Mouse (Mus musculus) CH12.LX (cell line): ENCODE data around the gene Mras. TPM values are rescaled to one million over a fixed set of nuclear protein-coding genes. Genes with fewer than 3 reads are reported as not detected.

Experiments
- DNase-seq: peaks from one replicate; pipeline ENCODE4 v3.0.0-alpha.2; 2013; ENCODE audit errors: extremely low read depth
- H3K27ac ChIP-seq: 2 replicates; pipeline ENCODE4 v1.5.1; 2012; ENCODE audit warnings: low read depth, mild to moderate bottlenecking, control low read depth, moderate library complexity; ENCODE audit not compliant: insufficient read depth
- H3K27me3 ChIP-seq: replicated peaks from 2 replicates; pipeline ENCODE3; 2012; ENCODE audit warnings: inconsistent platforms
- H3K36me3 ChIP-seq, 2 experiments: replicated peaks in 1 of 2; 2 replicates each; pipeline versions ENCODE3 to v1.6.1; 2012; ENCODE audit warnings: inconsistent platforms in 1 of 2, low read length in 1 of 2, mild to moderate bottlenecking in 1 of 2, mixed read lengths in 1 of 2, moderate library complexity in 1 of 2; ENCODE audit not compliant: control insufficient read depth in 1 of 2, insufficient read depth in 1 of 2
- H3K4me1 ChIP-seq, 2 experiments: 2 replicates each; pipeline ENCODE4 v1.6.1; 2012; ENCODE audit warnings: inconsistent platforms in 1 of 2, moderate library complexity in 1 of 2; ENCODE audit not compliant: insufficient read depth in 2 of 2, control insufficient read depth in 1 of 2
- H3K4me2 ChIP-seq: 2 replicates; pipeline ENCODE4 v1.6.1; 2012; ENCODE audit warnings: low read depth, mild to moderate bottlenecking, control low read depth; ENCODE audit not compliant: poor library complexity, insufficient read depth, severe bottlenecking
- H3K4me3 ChIP-seq, 3 experiments: fragments of 150-350 bp in 1 of 3; sonication (generic) in 1 of 3; replicated peaks in 1 of 3; 2 replicates each; pipeline versions ENCODE3 to v1.5.1; 2011 to 2012; ENCODE audit warnings: low read depth in 2 of 3, low read length in 2 of 3, mild to moderate bottlenecking in 2 of 3, moderate library complexity in 2 of 3, control low read depth in 1 of 3, improper control_type of control experiment in 1 of 3, inconsistent platforms in 1 of 3, mixed read lengths in 1 of 3; ENCODE audit not compliant: poor library complexity in 1 of 3
- H3K79me2 ChIP-seq: replicated peaks from 2 replicates; pipeline ENCODE4 v1.6.1; 2012; ENCODE audit warnings: mild to moderate bottlenecking, moderate library complexity; ENCODE audit not compliant: control insufficient read depth, poor library complexity, insufficient read depth, severe bottlenecking; ENCODE audit errors: extremely low read depth
- H3K9ac ChIP-seq: 2 replicates; pipeline ENCODE4 v1.6.1; 2012; ENCODE audit warnings: low read depth, mild to moderate bottlenecking, control low read depth, moderate library complexity; ENCODE audit not compliant: insufficient read depth
- H3K9me3 ChIP-seq: replicated peaks from 2 replicates; pipeline ENCODE3; 2012; ENCODE audit warnings: low read length, inconsistent platforms, mixed read lengths
- BHLHE40 ChIP-seq: IDR thresholded peaks from 2 replicates; pipeline ENCODE4 v1.6.1; 2011; ENCODE audit warnings: mild to moderate bottlenecking, low read depth, low read length, improper control_type of control experiment
- CHD2 ChIP-seq: IDR thresholded peaks from 2 replicates; pipeline ENCODE4 v1.6.1; 2011; ENCODE audit warnings: low read length, improper control_type of control experiment
- EP300 ChIP-seq: IDR thresholded peaks from 2 replicates; pipeline ENCODE4 v1.6.1; 2011; ENCODE audit warnings: low read length, improper control_type of control experiment
- ETS1 ChIP-seq: conservative IDR thresholded peaks from 2 replicates; pipeline ENCODE4 v1.6.1; 2012; ENCODE audit warnings: low read depth, mild to moderate bottlenecking, inconsistent platforms, low read length, improper control_type of control experiment, moderate library complexity
- HCFC1 ChIP-seq: IDR thresholded peaks from 2 replicates; pipeline ENCODE4 v1.6.1; 2012; ENCODE audit warnings: low read depth, mild to moderate bottlenecking, inconsistent platforms, low read length, improper control_type of control experiment
- IRF4 ChIP-seq: IDR thresholded peaks from 2 replicates; pipeline ENCODE4 v1.6.1; 2014; ENCODE audit warnings: low read depth, mild to moderate bottlenecking, inconsistent platforms, low read length, improper control_type of control experiment
- JUN ChIP-seq: IDR thresholded peaks from 2 replicates; pipeline ENCODE4 v1.6.1; 2011; ENCODE audit warnings: low read depth, mild to moderate bottlenecking, low read length, improper control_type of control experiment, moderate library complexity; ENCODE audit not compliant: insufficient read depth
- JUND ChIP-seq: conservative IDR thresholded peaks from 2 replicates; pipeline ENCODE4 v1.6.1; 2011; ENCODE audit warnings: low read depth, low read length, improper control_type of control experiment
- MAX ChIP-seq: IDR thresholded peaks from 2 replicates; pipeline ENCODE4 v1.6.1; 2011; ENCODE audit warnings: low read length, improper control_type of control experiment
- NELFE ChIP-seq: IDR thresholded peaks from 2 replicates; pipeline ENCODE4 v1.6.1; 2011; ENCODE audit warnings: low read depth, low read length, improper control_type of control experiment
- NRF1 ChIP-seq: IDR thresholded peaks from 2 replicates; pipeline ENCODE4 v1.6.1; 2014; ENCODE audit warnings: low read depth, mild to moderate bottlenecking, inconsistent platforms, low read length, improper control_type of control experiment, moderate library complexity
- POLR2AphosphoS2 ChIP-seq: IDR thresholded peaks from 2 replicates; pipeline ENCODE4 v1.6.1; 2011; ENCODE audit warnings: low read depth, low read length, improper control_type of control experiment
- SMC3 ChIP-seq: IDR thresholded peaks from 2 replicates; pipeline ENCODE4 v1.6.1; 2011; ENCODE audit warnings: low read depth, low read length, improper control_type of control experiment
- TBP ChIP-seq: conservative IDR thresholded peaks from 2 replicates; pipeline ENCODE4 v1.6.1; 2011; ENCODE audit warnings: low read depth, low read length, improper control_type of control experiment
- TCF12 ChIP-seq: IDR thresholded peaks from 2 replicates; pipeline ENCODE4 v1.6.1; 2014; ENCODE audit warnings: low read depth, mild to moderate bottlenecking, inconsistent platforms, low read length, improper control_type of control experiment
- UBTF ChIP-seq: IDR thresholded peaks from 2 replicates; pipeline ENCODE4 v1.6.1; 2012; ENCODE audit warnings: low read depth, mild to moderate bottlenecking, inconsistent platforms, low read length, improper control_type of control experiment, moderate library complexity
- USF2 ChIP-seq: conservative IDR thresholded peaks from 2 replicates; pipeline ENCODE4 v1.6.1; 2011; ENCODE audit warnings: low read depth, low read length, improper control_type of control experiment
- ZC3H11A ChIP-seq: IDR thresholded peaks from 2 replicates; pipeline ENCODE4 v1.6.1; 2012; ENCODE audit warnings: low read depth, mild to moderate bottlenecking, inconsistent platforms, low read length, improper control_type of control experiment
- ZKSCAN1 ChIP-seq: IDR thresholded peaks from 2 replicates; pipeline ENCODE4 v1.6.1; 2012; ENCODE audit warnings: low read depth, inconsistent platforms, low read length, improper control_type of control experiment, borderline replicate concordance
- ZNF384 ChIP-seq: IDR thresholded peaks from 2 replicates; pipeline ENCODE4 v1.6.1; 2012; ENCODE audit warnings: low read depth, low read length, improper control_type of control experiment, inconsistent platforms
- dilution Hi-C: fragments of 300-500 bp; cut with MboI; formaldehyde crosslinking; loops from 2 replicates; pipeline ENCODE4 v1.14.3; 2020; ENCODE audit warnings: low sequenced_read_pairs; ENCODE audit not compliant: extremely low pct_unique_long_range_greater_than_20kb, extremely low pct_ligation_motif_present
- in situ Hi-C: fragments of 300-500 bp; cut with MboI; formaldehyde crosslinking; loops from 3 replicates; pipeline ENCODE4 v1.14.3; 2019; ENCODE audit warnings: low sequenced_read_pairs, low pct_ligation_motif_present, low pct_unique_long_range_greater_than_20kb, mixed read lengths
- polyA plus RNA-seq: library from polyadenylated mRNA; unstranded; fragments of >175 nt; gene quantifications from 2 replicates; pipeline ENCODE4 v1.2.1, GENCODE M21; 2012; ENCODE audit warnings: low read depth; ENCODE audit not compliant: insufficient read length
- total RNA-seq, 2 experiments: library from RNA; depleted of rRNA; stranded (reverse); fragments of 300-350 nt in 1 of 2; fragments of >200 nt in 1 of 2; gene quantifications; 2 replicates each; pipeline ENCODE4 v1.2.3; 2012 to 2014

Gene Mras
- total and polyA plus RNA-seq, 3 experiments: 0.21 TPM; not detected in 2

DNA sequence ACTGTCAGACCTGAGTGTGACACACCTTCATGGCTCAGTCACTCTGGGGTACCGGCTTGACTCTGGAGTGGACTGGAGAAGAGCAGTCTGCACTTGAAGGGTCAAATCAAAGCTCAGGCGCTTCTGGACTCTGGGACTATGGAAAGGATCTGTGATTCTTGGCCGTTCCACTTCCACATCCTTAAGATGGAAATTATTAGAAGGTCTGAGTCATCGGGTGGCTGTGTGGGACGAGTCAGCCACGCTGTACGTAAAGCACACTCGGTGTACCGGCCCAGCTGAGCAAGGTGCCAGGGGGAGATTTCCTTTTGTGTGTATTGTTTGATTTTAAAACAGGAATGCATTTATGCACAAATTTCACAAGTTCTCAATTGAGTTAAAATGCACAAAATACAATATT, 75.2 kb downstream of the Mras start:
- no peaks in the 10 kb centered on the region for H3K79me2 ChIP-seq
- H3K4me1 ChIP-seq: peaks cover 4 to 10% of the 10 kb centered on the region in 2 experiments
- H3K4me2 ChIP-seq: no peak overlapping the region
- in situ Hi-C loops (no loop called here), dilution Hi-C loops (no loop called here)
- no peaks in the 10 kb centered on the region for H3K36me3 ChIP-seq
- TF ChIP-seq HCFC1: no peak
- TF ChIP-seq POLR2AphosphoS2: no peak
- no peak for TF ChIP-seq TCF12
- no peak overlapping the region for H3K27ac ChIP-seq
- no peaks in the 10 kb centered on the region for H3K9me3 ChIP-seq
- DNase-seq: no peak
- H3K27me3 ChIP-seq: no peaks in the 10 kb centered on the region
- H3K9ac ChIP-seq: no peak overlapping the region
- H3K4me3 ChIP-seq: no peak overlapping the region

- Histone ChIP-seq H3K4me3 (no peak overlapping the region), H3K79me2 (no peaks in the 10 kb centered on the region), H3K9me3 (no peaks in the 10 kb centered on the region), H3K27me3 (no peaks in the 10 kb centered on the region), H3K27ac (no peak overlapping the region), H3K4me1 (peaks cover 4 to 10% of the 10 kb centered on the region in 2 experiments), H3K9ac (no peak overlapping the region), H3K4me2 (peak overlapping the region; percentile 77), H3K36me3 (no peaks in the 10 kb centered on the region)
- peak; percentile 70 for DNase-seq
- dilution Hi-C loops (no loop called here), in situ Hi-C loops (no loop called here)
- TF ChIP-seq JUND (peak; percentile 29), IRF4 (peak; percentile 55), ZKSCAN1 (no peak), ZNF384 (no peak), UBTF (peak; percentile 99), JUN (peak; percentile 48; the same call in 1 of the 2 replicates), EP300 (peak; percentile 84), ETS1 (peak; percentile 22; the same call in 1 of the 2 replicates), TBP (peak; percentile 95)
Observed at GRCm38 (mm10) chr9:99359012-99359411, 78.2 kb downstream of the Mras start.

- dilution Hi-C loops (no loop called here), in situ Hi-C loops (no loop called here)
- Histone ChIP-seq H3K4me1 (peaks cover 6 to 13% of the 10 kb centered on the region in 2 experiments), H3K4me2 (peak within 1 kb of the TSS; percentile 77), H3K4me3 (no peak within 1 kb of the TSS), H3K27me3 (no peaks in the 10 kb centered on the region), H3K9me3 (no peaks in the 10 kb centered on the region), H3K27ac (no peak within 1 kb of the TSS), H3K36me3 (no peaks in the 10 kb centered on the region), H3K79me2 (no peaks in the 10 kb centered on the region), H3K9ac (no peak within 1 kb of the TSS)
- no peak for DNase-seq
- TF ChIP-seq SMC3 (no peak), HCFC1 (no peak), USF2 (no peak), CHD2 (no peak), NELFE (no peak), ZC3H11A (no peak), ZNF384 (no peak), POLR2AphosphoS2 (no peak), MAX (no peak), BHLHE40 (no peak), TBP (no peak), NRF1 (no peak)
Observed at GRCm38 (mm10) chr9:99357921-99358692, 79.1 kb downstream of the Mras start, which contains the start of gene Esyt3. Gene Esyt3 (minus strand): TSS chr9:99358557.
